Mouse (Mus musculus) bone marrow, adult 2 months (tissue): ENCODE results near the gene Epn3.

ENCODE experiments used
- CTCF ChIP-seq: fragments of 200-500 bp; IDR thresholded peaks from 2 replicates; pipeline ENCODE4 v1.5.1; 2011; ENCODE audit warnings: low read length, control low read depth; ENCODE audit not compliant: control insufficient read depth, insufficient read depth
- POLR2A ChIP-seq: fragments of 200-500 bp; IDR thresholded peaks from 2 replicates; pipeline ENCODE4 v1.6.1; 2011; ENCODE audit warnings: low read depth, mild to moderate bottlenecking, control low read depth, low read length, borderline replicate concordance; ENCODE audit not compliant: control insufficient read depth

- TF ChIP-seq CTCF: no peak
- no peak for TF ChIP-seq POLR2A
Measured at GRCm38 (mm10) chr11:94461856-94462255, 37.9 kb downstream of the Epn3 start.
